Mouse (Mus musculus) ES-E14 (cell line): ENCODE results near the gene Dennd5a. TPM values are rescaled to one million over a fixed set of nuclear protein-coding genes. Genes with fewer than 3 reads are reported as not detected.

Experiments used
- DNase-seq: peaks from one replicate; pipeline ENCODE4 v3.0.0-alpha.2; 2013; ENCODE audit warnings: low read depth, low spot score
- H3K27ac ChIP-seq: 2 replicates; pipeline ENCODE4 v1.5.1; 2012; ENCODE audit warnings: low read depth, mild to moderate bottlenecking, low read length, moderate library complexity, mixed read lengths; ENCODE audit not compliant: poor library complexity, insufficient read depth, severe bottlenecking
- H3K36me3 ChIP-seq: 2 replicates; pipeline ENCODE4 v1.6.1; 2012; ENCODE audit warnings: mild to moderate bottlenecking, low read length, moderate library complexity, mixed read lengths; ENCODE audit not compliant: control insufficient read depth, poor library complexity, insufficient read depth, severe bottlenecking
- H3K4me1 ChIP-seq, 2 experiments: fragments of 150-350 bp in 1 of 2; sonication (generic) in 1 of 2; 2 replicates each; pipeline ENCODE4 v1.6.1; 2012; ENCODE audit warnings: low read length in 2 of 2, mild to moderate bottlenecking in 1 of 2, mixed read lengths in 1 of 2; ENCODE audit not compliant: control insufficient read depth in 2 of 2, insufficient read depth in 2 of 2, poor library complexity in 1 of 2
- H3K4me3 ChIP-seq, 2 experiments: fragments of 150-350 bp in 1 of 2; sonication (generic) in 1 of 2; 2 replicates each; pipeline ENCODE4 v1.5.1; 2012; ENCODE audit warnings: low read length in 2 of 2, low read depth in 1 of 2, mild to moderate bottlenecking in 1 of 2, mixed read lengths in 1 of 2; ENCODE audit not compliant: insufficient read depth in 1 of 2, poor library complexity in 1 of 2, severe bottlenecking in 1 of 2
- H3K9ac ChIP-seq: 2 replicates; pipeline ENCODE4 v1.6.1; 2012; ENCODE audit warnings: low read depth, mild to moderate bottlenecking, low read length, mixed read lengths; ENCODE audit not compliant: poor library complexity, insufficient read depth, severe bottlenecking
- H3K9me3 ChIP-seq: fragments of 150-350 bp; sonication (generic); 2 replicates; pipeline ENCODE4 v1.6.1; 2012; ENCODE audit warnings: low read depth, mild to moderate bottlenecking, low read length; ENCODE audit not compliant: control insufficient read depth, insufficient read depth
- CHD2 ChIP-seq: IDR thresholded peaks from 2 replicates; pipeline ENCODE4 v1.6.1; 2014; ENCODE audit warnings: mild to moderate bottlenecking, low read depth, low read length, inconsistent platforms
- HCFC1 ChIP-seq: IDR thresholded peaks from 2 replicates; pipeline ENCODE4 v1.6.1; 2012; ENCODE audit warnings: low read length, inconsistent platforms, borderline replicate concordance; ENCODE audit not compliant: insufficient read depth
- MAFK ChIP-seq: IDR thresholded peaks from 2 replicates; pipeline ENCODE4 v1.6.1; 2014; ENCODE audit warnings: mild to moderate bottlenecking, low read depth, low read length, inconsistent platforms; ENCODE audit not compliant: insufficient read depth
- ZC3H11A ChIP-seq: IDR thresholded peaks from 2 replicates; pipeline ENCODE4 v1.6.1; 2012; ENCODE audit warnings: low read depth, mild to moderate bottlenecking, inconsistent platforms, low read length, borderline replicate concordance
- ZNF384 ChIP-seq: IDR thresholded peaks from 2 replicates; pipeline ENCODE4 v1.6.1; 2012; ENCODE audit warnings: low read depth, low read length, inconsistent platforms
- in situ Hi-C, 2 experiments: fragments of 600-800 bp; cut with MboI; formaldehyde crosslinking; loops; one replicate each; pipeline ENCODE4 v1.15.1; 2025; ENCODE audit warnings: low sequenced_read_pairs in 2 of 2, inconsistent platforms in 1 of 2; ENCODE audit not compliant: unreplicated experiment in 2 of 2
- total RNA-seq: library from RNA; depleted of rRNA; stranded (reverse); fragments of 300-350 nt; gene quantifications from 2 replicates; pipeline ENCODE4 v1.2.3, GENCODE M21; 2012

Gene Dennd5a
- total RNA-seq, 1 experiment, result 28.8 TPM

DNA sequence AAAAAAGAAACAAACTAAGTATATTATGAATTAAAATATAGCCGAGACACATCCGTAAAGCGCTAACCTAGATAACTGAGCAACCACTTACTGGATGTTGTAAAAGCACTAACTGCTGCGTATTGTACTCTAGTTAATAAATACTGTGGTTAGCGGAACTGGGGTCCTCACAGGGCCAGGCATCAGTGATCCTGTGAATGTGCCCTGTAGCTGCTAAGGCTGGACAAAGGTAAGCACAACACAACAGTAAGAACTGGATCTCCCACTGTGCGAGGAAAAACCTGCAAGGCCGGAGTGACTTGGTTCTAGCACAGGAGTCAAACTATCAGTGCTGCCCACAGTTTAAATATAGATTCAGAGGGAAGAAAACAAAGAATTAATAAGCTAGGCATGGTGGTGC is 100.1 kb downstream of the Dennd5a start:
- TF ChIP-seq HCFC1 (no peak), MAFK (no peak), CHD2 (no peak), ZC3H11A (no peak), ZNF384 (no peak)
- no peaks in the 10 kb centered on the region for H3K9me3 ChIP-seq
- no peaks in the 10 kb centered on the region for H3K4me1 ChIP-seq
- no peak overlapping the region for H3K9ac ChIP-seq
- DNase-seq, result no peak
- no peak overlapping the region for H3K4me3 ChIP-seq
- in situ Hi-C loops, result no loop called here
- no peaks in the 10 kb centered on the region for H3K36me3 ChIP-seq
- H3K27ac ChIP-seq, result no peak overlapping the region

GRCm38 (mm10) chr7:109859354-109859753 is 100.9 kb downstream of the Dennd5a start:
- in situ Hi-C loops, result no loop called here
- no peak overlapping the region for H3K27ac ChIP-seq
- H3K4me3 ChIP-seq, result no peak overlapping the region
- no peaks in the 10 kb centered on the region for H3K36me3 ChIP-seq
- no peak for TF ChIP-seq ZC3H11A
- TF ChIP-seq HCFC1, result no peak
- no peak for TF ChIP-seq MAFK
- no peak for TF ChIP-seq CHD2
- TF ChIP-seq ZNF384, result no peak
- H3K9ac ChIP-seq, result no peak overlapping the region
- H3K4me1 ChIP-seq, result no peaks in the 10 kb centered on the region
- H3K9me3 ChIP-seq, result no peaks in the 10 kb centered on the region
- DNase-seq, result no peak

DNA sequence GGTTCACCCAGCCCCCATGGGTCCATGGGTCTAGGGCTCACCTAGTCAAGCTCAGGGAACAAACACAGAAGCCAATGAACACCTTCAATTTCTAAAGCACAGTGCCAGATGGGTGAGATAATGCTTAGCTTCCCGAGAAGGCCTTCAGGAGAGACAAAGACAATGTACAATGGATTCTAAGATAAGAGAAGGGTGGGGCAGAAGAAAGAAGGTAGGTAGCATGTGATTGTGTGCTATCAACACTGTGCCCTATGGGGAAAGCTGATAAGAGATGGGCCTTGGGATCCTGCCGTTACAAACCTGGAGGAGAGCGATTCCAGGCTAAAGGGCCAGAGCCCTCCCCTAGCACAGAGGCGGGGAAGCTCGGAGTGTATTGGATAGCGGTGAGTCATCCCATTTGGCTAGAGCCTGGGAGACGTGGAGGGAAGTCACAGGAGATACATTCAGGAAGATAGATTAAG is 107.5 kb downstream of the Dennd5a start:
- DNase-seq, result no peak
- Histone ChIP-seq H3K27ac (no peak overlapping the region), H3K4me1 (no peaks in the 10 kb centered on the region), H3K4me3 (no peak overlapping the region), H3K9me3 (no peaks in the 10 kb centered on the region), H3K36me3 (no peaks in the 10 kb centered on the region), H3K9ac (no peak overlapping the region)
- in situ Hi-C loops, result no loop called here
- no peak for TF ChIP-seq HCFC1
- no peak for TF ChIP-seq MAFK
- TF ChIP-seq CHD2, result no peak
- TF ChIP-seq ZC3H11A, result no peak
- TF ChIP-seq ZNF384, result no peak

DNA sequence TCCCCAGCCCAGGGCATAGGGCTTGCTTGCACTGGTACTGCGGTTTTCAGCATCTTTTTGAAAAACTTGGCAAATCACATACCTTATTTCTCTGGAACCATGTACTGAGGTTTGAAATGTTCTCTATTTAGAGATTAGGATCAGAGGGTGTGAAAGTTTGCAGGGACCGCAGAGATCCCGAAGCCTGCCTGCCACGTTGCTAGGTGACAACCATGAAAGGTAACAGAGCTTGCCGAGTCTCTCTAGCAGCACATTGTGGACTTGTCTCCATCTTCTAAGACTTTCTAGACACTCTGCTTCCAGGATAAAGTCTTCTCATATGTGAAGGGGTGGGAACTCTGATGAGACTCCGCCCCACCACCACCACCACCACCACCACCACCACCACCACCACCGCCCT is 108.3 kb downstream of the Dennd5a start:
- H3K9ac ChIP-seq, result no peak overlapping the region
- TF ChIP-seq HCFC1 (no peak), CHD2 (no peak), ZC3H11A (no peak), ZNF384 (no peak), MAFK (no peak)
- no peaks in the 10 kb centered on the region for H3K4me1 ChIP-seq
- no peaks in the 10 kb centered on the region for H3K9me3 ChIP-seq
- no peaks in the 10 kb centered on the region for H3K36me3 ChIP-seq
- no peak overlapping the region for H3K27ac ChIP-seq
- H3K4me3 ChIP-seq, result no peak overlapping the region
- in situ Hi-C loops, result no loop called here
- DNase-seq, result no peak

GRCm38 (mm10) chr7:109850531-109850930 is 109.7 kb downstream of the Dennd5a start:
- Histone ChIP-seq H3K27ac (no peak overlapping the region), H3K9ac (no peak overlapping the region), H3K4me1 (no peaks in the 10 kb centered on the region), H3K4me3 (no peak overlapping the region), H3K36me3 (no peaks in the 10 kb centered on the region), H3K9me3 (no peaks in the 10 kb centered on the region)
- no peak for TF ChIP-seq ZC3H11A
- no peak for TF ChIP-seq MAFK
- in situ Hi-C loops, result no loop called here
- no peak for DNase-seq
